Mouse (Mus musculus) kidney, adult 2 months (tissue): ENCODE measurements at regions not wholly inside any gene's neighbourhood (a gene's known extent, or its start where the extent isn't known, plus 50 kb on each side); places are given as distances from the start of the nearest gene placed in this dataset.

Experiments
- CTCF ChIP-seq: fragments of 200-500 bp; conservative IDR thresholded peaks from 2 replicates; pipeline ENCODE4 v1.5.1; 2011; ENCODE audit warnings: low read depth, mild to moderate bottlenecking, control low read depth, low read length, moderate library complexity, mixed read lengths; ENCODE audit not compliant: insufficient read depth, insufficient read length
- POLR2A ChIP-seq: fragments of 200-500 bp; IDR thresholded peaks from one replicate; pipeline ENCODE4 v1.6.1; 2011; ENCODE audit warnings: low read depth, low read length, control low read depth

DNA sequence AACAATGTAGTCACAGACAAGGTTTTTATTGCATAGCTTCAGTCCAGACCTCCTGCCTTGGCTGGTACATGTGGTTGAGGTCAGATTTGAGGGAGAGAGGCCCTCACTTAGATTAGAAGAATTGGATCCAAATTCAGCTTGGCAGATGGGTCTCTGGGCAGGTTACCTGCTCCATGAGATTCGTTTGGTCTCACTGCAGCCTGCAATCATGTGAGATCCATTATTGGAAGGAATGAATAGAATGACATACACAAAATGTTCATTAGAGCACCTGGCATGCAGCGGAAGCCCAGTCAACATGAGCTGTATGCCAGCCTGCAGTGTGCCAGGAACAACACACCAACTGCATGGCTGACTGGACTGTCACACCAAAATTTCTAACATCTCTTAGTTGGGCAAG, 750.3 kb downstream of the Nedd1 start:
- no peak for TF ChIP-seq CTCF
- no peak for TF ChIP-seq POLR2A
